Mouse (Mus musculus): ENCODE measurements at regions not wholly inside any gene's neighbourhood (a gene's known extent, or its start where the extent isn't known, plus 50 kb on each side); places are given as distances from the start of the nearest gene placed in this dataset.
"Not testable (repeated sequence)": the region's sequence is repeated elsewhere in the genome, so short reads cannot be mapped to it uniquely, and the experiment has no call there.

- no peak for TF ChIP-seq POLR2A (IDR thresholded peaks at IDR 0.05; ENCODE audit: borderline replicate concordance, insufficient read depth, low read length)
- no peak overlapping the region for H3K4me3 ChIP-seq (replicated peaks; ENCODE audit: insufficient read depth, low read depth, low read length)
- DNase-seq: no peak
- H3K27me3 ChIP-seq (ENCODE audit: control insufficient read depth, insufficient read depth, low read length): no peaks in the 10 kb centered on the region
- H3K27ac ChIP-seq (ENCODE audit: insufficient read depth, low read length): no peak overlapping the region
- 84% methylated on average over 5 of the region's 5 CpGs for WGBS
- H3K4me1 ChIP-seq (ENCODE audit: control insufficient read depth, insufficient read depth, low read length): no peaks in the 10 kb centered on the region
Observed at GRCm38 (mm10) chr11:93676299-93676698, 209.3 kb downstream of the Utp18 start.

GRCm38 (mm10) chr11:93672025-93672424 is 213.5 kb downstream of the Utp18 start:
- no peak overlapping the region for H3K27ac ChIP-seq (ENCODE audit: insufficient read depth, low read length)
- H3K4me1 ChIP-seq (ENCODE audit: control insufficient read depth, insufficient read depth, low read length): no peaks in the 10 kb centered on the region
- no peak overlapping the region for H3K4me3 ChIP-seq (replicated peaks; ENCODE audit: insufficient read depth, low read depth, low read length)
- WGBS: 82% methylated on average over 3 of the region's 3 CpGs
- no peaks in the 10 kb centered on the region for H3K27me3 ChIP-seq (ENCODE audit: control insufficient read depth, insufficient read depth, low read length)
- TF ChIP-seq POLR2A (IDR thresholded peaks at IDR 0.05; ENCODE audit: borderline replicate concordance, insufficient read depth, low read length): no peak
- TF ChIP-seq CTCF (IDR thresholded peaks at IDR 0.05; ENCODE audit: borderline replicate concordance, insufficient read depth, low read depth, low read length): no peak
- DNase-seq: no peak

- Histone ChIP-seq H3K4me3 (replicated peaks; ENCODE audit: insufficient read depth, low read depth, low read length) (no peak overlapping the region), H3K4me1 (ENCODE audit: control insufficient read depth, insufficient read depth, low read length) (no peaks in the 10 kb centered on the region), H3K27me3 (ENCODE audit: control insufficient read depth, insufficient read depth, low read length) (no peaks in the 10 kb centered on the region), H3K27ac (ENCODE audit: insufficient read depth, low read length) (no peak overlapping the region)
- no peak for TF ChIP-seq CTCF (IDR thresholded peaks at IDR 0.05; ENCODE audit: borderline replicate concordance, insufficient read depth, low read depth, low read length)
- TF ChIP-seq POLR2A (IDR thresholded peaks at IDR 0.05; ENCODE audit: borderline replicate concordance, insufficient read depth, low read length): no peak
- 81% methylated on average over 2 of the region's 2 CpGs for WGBS
- no peak for DNase-seq
Observed at GRCm38 (mm10) chr11:93661657-93662056, 223.9 kb downstream of the Utp18 start.

DNA sequence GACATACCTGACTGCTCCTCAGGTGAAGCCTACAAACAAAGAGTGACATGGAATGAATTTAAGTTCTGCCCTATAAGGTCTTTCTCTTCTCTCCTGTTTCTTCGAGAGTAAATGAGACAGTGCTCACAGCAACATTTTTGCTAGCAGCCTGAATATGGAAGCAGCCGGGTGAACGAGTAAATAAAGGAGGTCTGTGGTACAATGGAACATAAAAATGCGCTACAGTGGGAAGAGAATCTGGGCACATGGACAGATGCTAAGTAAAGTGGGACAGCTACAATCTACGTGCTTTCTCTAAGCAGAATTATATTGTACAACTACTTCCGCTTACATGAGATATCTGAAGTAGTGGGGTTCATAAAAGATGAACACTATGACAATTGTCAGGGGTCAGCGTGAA is 225.2 kb downstream of the Utp18 start:
- Histone ChIP-seq H3K27ac (ENCODE audit: insufficient read depth, low read length) (no peak overlapping the region), H3K4me1 (ENCODE audit: control insufficient read depth, insufficient read depth, low read length) (no peaks in the 10 kb centered on the region; the same call in 1 of the 2 replicates), H3K4me3 (replicated peaks; ENCODE audit: insufficient read depth, low read depth, low read length) (no peak overlapping the region), H3K27me3 (ENCODE audit: control insufficient read depth, insufficient read depth, low read length) (no peaks in the 10 kb centered on the region)
- no peak for TF ChIP-seq POLR2A (IDR thresholded peaks at IDR 0.05; ENCODE audit: borderline replicate concordance, insufficient read depth, low read length)
- TF ChIP-seq CTCF (IDR thresholded peaks at IDR 0.05; ENCODE audit: borderline replicate concordance, insufficient read depth, low read depth, low read length): no peak
- WGBS: 91% methylated on average over 7 of the region's 7 CpGs
- no peak for DNase-seq

- TF ChIP-seq CTCF (IDR thresholded peaks at IDR 0.05; ENCODE audit: borderline replicate concordance, insufficient read depth, low read depth, low read length) (no peak), POLR2A (IDR thresholded peaks at IDR 0.05; ENCODE audit: borderline replicate concordance, insufficient read depth, low read length) (no peak)
- WGBS: 94% methylated on average over 8 of the region's 8 CpGs
- DNase-seq: no peak
- no peaks in the 10 kb centered on the region; the same call in 1 of the 2 replicates for H3K4me1 ChIP-seq (ENCODE audit: control insufficient read depth, insufficient read depth, low read length)
- H3K4me3 ChIP-seq (replicated peaks; ENCODE audit: insufficient read depth, low read depth, low read length): no peak overlapping the region
- no peaks in the 10 kb centered on the region for H3K27me3 ChIP-seq (ENCODE audit: control insufficient read depth, insufficient read depth, low read length)
- H3K27ac ChIP-seq (ENCODE audit: insufficient read depth, low read length): no peak overlapping the region
Observed at GRCm38 (mm10) chr11:93658719-93659118, 226.8 kb downstream of the Utp18 start.

DNA sequence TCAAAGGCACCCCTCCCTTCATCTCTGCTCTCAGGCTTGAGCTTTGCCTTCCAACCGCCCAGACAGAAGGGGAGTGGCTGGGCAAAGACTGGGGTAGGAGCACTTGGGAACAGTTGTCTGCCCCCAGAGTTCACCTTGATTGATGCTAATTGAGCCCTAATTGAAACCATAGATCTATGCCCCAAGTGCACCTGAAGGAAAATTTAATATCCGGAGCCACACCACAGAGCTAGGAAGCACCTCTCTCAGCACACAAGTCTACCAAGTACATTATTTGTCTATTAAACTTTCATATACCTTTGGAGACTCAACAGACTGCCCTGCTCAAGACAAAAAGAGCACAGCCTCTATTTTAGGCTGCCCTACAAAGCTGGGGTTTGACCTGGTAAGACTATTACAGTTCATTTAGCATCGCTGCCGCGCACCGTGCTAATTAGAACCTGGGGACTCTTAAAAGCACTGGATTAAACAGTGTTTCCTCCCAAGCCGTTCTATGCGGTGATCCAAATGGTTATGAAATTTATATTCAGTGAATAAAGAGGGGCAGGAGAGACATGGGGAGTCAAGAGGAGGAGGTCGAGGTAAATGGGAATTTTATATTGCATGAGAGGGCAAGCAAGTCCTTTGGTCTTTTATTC is 229.8 kb downstream of the Utp18 start:
- Histone ChIP-seq H3K27ac (ENCODE audit: insufficient read depth, low read length) (no peak overlapping the region), H3K4me1 (ENCODE audit: control insufficient read depth, insufficient read depth, low read length) (no peaks in the 10 kb centered on the region; the same call in 1 of the 2 replicates), H3K27me3 (ENCODE audit: control insufficient read depth, insufficient read depth, low read length) (no peaks in the 10 kb centered on the region), H3K4me3 (replicated peaks; ENCODE audit: insufficient read depth, low read depth, low read length) (no peak overlapping the region)
- no peak for DNase-seq
- TF ChIP-seq CTCF (IDR thresholded peaks at IDR 0.05; ENCODE audit: borderline replicate concordance, insufficient read depth, low read depth, low read length) (no peak), POLR2A (IDR thresholded peaks at IDR 0.05; ENCODE audit: borderline replicate concordance, insufficient read depth, low read length) (no peak)
- 85% methylated on average over 9 of the region's 9 CpGs for WGBS

DNA sequence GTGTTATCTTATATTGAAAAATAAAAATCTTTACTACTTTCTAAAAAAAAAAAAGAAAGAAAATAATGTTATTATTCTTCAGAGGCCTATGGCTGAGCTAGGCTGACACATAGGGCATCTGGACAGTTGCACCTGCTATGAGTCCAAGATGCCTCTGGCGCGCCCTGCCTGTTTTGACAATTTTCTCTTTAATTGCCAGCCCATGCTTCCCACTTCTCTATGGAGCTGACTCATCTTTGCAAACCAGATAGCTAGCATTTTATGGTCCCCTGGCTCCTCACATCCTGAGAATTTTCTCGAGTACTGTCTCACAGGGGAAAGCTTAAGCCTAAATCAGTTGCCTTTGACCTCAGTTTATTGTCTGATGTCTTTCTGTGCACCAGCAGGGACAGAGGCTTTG is 232.2 kb downstream of the Utp18 start:
- TF ChIP-seq CTCF (IDR thresholded peaks at IDR 0.05; ENCODE audit: borderline replicate concordance, insufficient read depth, low read depth, low read length) (no peak), POLR2A (IDR thresholded peaks at IDR 0.05; ENCODE audit: borderline replicate concordance, insufficient read depth, low read length) (no peak)
- Histone ChIP-seq H3K27ac (ENCODE audit: insufficient read depth, low read length) (no peak overlapping the region), H3K4me3 (replicated peaks; ENCODE audit: insufficient read depth, low read depth, low read length) (no peak overlapping the region), H3K4me1 (ENCODE audit: control insufficient read depth, insufficient read depth, low read length) (no peaks in the 10 kb centered on the region; the same call in 1 of the 2 replicates), H3K27me3 (ENCODE audit: control insufficient read depth, insufficient read depth, low read length) (no peaks in the 10 kb centered on the region)
- peak; percentile 48 to 73 for DNase-seq
- WGBS: 83% methylated on average over 3 of the region's 3 CpGs

- H3K4me3 ChIP-seq (replicated peaks; ENCODE audit: insufficient read depth, low read depth, low read length); H3K4me1 ChIP-seq (ENCODE audit: control insufficient read depth, insufficient read depth, low read length); H3K27ac ChIP-seq (ENCODE audit: insufficient read depth, low read length); DNase-seq; H3K27me3 ChIP-seq (ENCODE audit: control insufficient read depth, insufficient read depth, low read length): not testable (repeated sequence)
Observed at GRCm38 (mm10) chr11:93651966-93652365, 233.6 kb downstream of the Utp18 start.

Data from cerebellum, adult 2 months (tissue).